Mouse (Mus musculus) lung, postnatal 10 days (tissue): ENCODE measurements around the gene Rbm33.
A peak's percentile ranks its signal among the peaks of the same experiment; 100 is the strongest.

ENCODE experiments used
- DNase-seq: peaks from one replicate; pipeline ENCODE4 v3.0.0; 2021

Gene Rbm33

GRCm38 (mm10) chr5:28329024-28329806 lies 12.3 kb downstream of the Rbm33 start:
- DNase-seq, result peak; percentile 41

GRCm38 (mm10) chr5:28333731-28334130 lies 16.8 kb downstream of the Rbm33 start:
- no peak for DNase-seq

- DNase-seq, result no peak
These were observed 35.1 kb downstream of the Rbm33 start for GRCm38 (mm10) chr5:28351857-28352513.

- no peak for DNase-seq
These were observed 38.7 kb downstream of the Rbm33 start for GRCm38 (mm10) chr5:28355614-28356013.

- no peak for DNase-seq
These were observed 43.8 kb downstream of the Rbm33 start for GRCm38 (mm10) chr5:28360745-28361144.

GRCm38 (mm10) chr5:28368056-28368455 lies 51.1 kb downstream of the Rbm33 start:
- no peak for DNase-seq

- DNase-seq, result no peak
These were observed 53.9 kb downstream of the Rbm33 start for GRCm38 (mm10) chr5:28370836-28371235.

GRCm38 (mm10) chr5:28372172-28372664 lies 55.3 kb downstream of the Rbm33 start:
- DNase-seq, result no peak

GRCm38 (mm10) chr5:28373498-28374427 lies 56.8 kb downstream of the Rbm33 start:
- DNase-seq, result no peak

- no peak for DNase-seq
These were observed 60.4 kb downstream of the Rbm33 start for GRCm38 (mm10) chr5:28377299-28377698.

- no peak for DNase-seq
These were observed 65.4 kb downstream of the Rbm33 start for GRCm38 (mm10) chr5:28382289-28382688.

GRCm38 (mm10) chr5:28386783-28387182 lies 69.9 kb downstream of the Rbm33 start:
- DNase-seq, result no peak

GRCm38 (mm10) chr5:28387531-28388179 lies 70.7 kb downstream of the Rbm33 start:
- DNase-seq, result no peak

GRCm38 (mm10) chr5:28388184-28388583 lies 71.3 kb downstream of the Rbm33 start:
- DNase-seq, result peak; percentile 70

GRCm38 (mm10) chr5:28390189-28390588 lies 73.3 kb downstream of the Rbm33 start:
- DNase-seq, result no peak

- DNase-seq, result no peak
These were observed 80.4 kb downstream of the Rbm33 start for GRCm38 (mm10) chr5:28397344-28397743.

GRCm38 (mm10) chr5:28398736-28399135 lies 81.8 kb downstream of the Rbm33 start:
- no peak for DNase-seq

- no peak for DNase-seq
These were observed 82.7 kb downstream of the Rbm33 start for GRCm38 (mm10) chr5:28399451-28400115.

GRCm38 (mm10) chr5:28402756-28403155 lies 85.8 kb downstream of the Rbm33 start:
- DNase-seq, result no peak

- no peak for DNase-seq
These were observed 89.7 kb downstream of the Rbm33 start for GRCm38 (mm10) chr5:28406662-28407061.

- no peak for DNase-seq
These were observed 95.2 kb downstream of the Rbm33 start for GRCm38 (mm10) chr5:28412006-28412685.
